Mouse (Mus musculus): ENCODE measurements around the gene Tssk6. TPM values are rescaled to one million over a fixed set of nuclear protein-coding genes. Genes with fewer than 3 reads are reported as not detected.
A peak's percentile ranks its signal among the peaks of the same experiment; 100 is the strongest.
"Not testable (repeated sequence)": the region's sequence is repeated elsewhere in the genome, so short reads cannot be mapped to it uniquely, and the experiment has no call there.

Gene Tssk6
- total RNA-seq, 2 experiments from 2014 or later = 0.25 to 0.48 TPM

DNA sequence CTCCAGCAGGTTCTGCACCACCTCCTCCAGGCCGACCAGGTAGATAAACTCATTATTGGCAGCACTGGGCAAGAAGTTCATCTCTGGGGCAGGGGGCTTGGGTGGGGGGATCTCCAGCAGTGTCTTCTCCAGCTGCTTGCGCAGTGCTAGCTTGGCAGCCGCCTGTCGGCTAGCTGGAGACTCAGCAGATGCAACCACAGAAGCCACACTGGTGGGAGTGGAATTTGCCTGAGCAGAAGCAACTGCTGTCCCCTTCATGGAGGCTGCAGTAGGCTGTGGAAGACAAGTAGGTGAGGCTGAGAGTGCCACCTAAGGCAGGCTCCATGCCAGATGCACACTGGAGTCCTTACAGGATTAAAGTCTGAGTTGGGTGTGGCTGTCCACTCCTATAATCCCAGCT, 12.5 kb downstream of the Tssk6 start:
- DNase-seq (ENCODE audit: low spot score in 2 of 2) = no peak

GRCm38 (mm10) chr8:69915748-69916147, 13.8 kb downstream of the Tssk6 start:
- peak in 1 of 2 experiments; percentile 45 for DNase-seq (ENCODE audit: low spot score in 2 of 2)

GRCm38 (mm10) chr8:69918506-69918905, 16.5 kb downstream of the Tssk6 start:
- no peak for DNase-seq (ENCODE audit: low spot score in 2 of 2)

GRCm38 (mm10) chr8:69919010-69919409, 17.0 kb downstream of the Tssk6 start:
- peak; percentile 71 to 87 for DNase-seq (ENCODE audit: low spot score in 2 of 2)

DNA sequence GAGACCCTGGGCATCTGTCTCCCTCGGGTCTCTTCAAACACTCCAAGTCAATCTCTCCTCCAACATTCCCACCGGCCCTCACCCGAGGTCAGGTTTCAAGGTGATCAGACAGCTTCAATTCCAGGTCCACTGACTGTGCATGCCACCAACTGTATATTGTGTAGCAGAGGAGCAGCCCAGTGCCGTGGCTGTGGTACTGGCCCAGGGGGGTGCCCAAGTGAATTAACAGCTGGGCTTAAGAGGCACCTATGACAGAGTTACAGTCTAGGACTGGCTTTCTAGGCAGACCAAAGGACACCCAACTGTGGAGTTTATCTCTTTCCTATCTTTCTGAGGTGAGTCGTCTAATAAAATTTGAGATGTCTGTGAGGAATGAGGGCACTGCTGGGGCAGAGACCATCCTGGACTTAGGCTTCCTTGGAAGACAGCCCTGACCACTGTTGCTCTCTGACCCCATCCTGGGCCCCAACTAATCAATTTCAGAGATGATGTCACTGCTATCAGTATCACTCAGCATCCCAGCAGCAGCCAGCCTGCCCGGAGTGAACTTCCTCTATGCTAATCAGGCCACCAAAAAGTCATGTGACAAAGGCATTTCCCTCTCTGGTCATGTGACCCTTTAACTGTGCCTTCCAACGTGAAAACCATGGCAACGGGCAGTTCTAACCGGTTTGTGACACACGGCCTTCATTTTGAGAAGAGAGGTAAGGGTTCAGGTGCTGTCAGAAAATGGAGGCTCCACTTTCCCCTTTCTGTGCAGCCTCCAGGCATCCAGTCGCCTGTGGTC, 18.1 kb downstream of the Tssk6 start:
- peak in 1 of 2 experiments; percentile 35 for DNase-seq (ENCODE audit: low spot score in 2 of 2)

GRCm38 (mm10) chr8:69921141-69921540, 19.2 kb downstream of the Tssk6 start:
- no peak for DNase-seq (ENCODE audit: low spot score in 2 of 2)

GRCm38 (mm10) chr8:69923986-69924385, 22.0 kb downstream of the Tssk6 start:
- DNase-seq (ENCODE audit: low spot score in 2 of 2) = no peak

DNA sequence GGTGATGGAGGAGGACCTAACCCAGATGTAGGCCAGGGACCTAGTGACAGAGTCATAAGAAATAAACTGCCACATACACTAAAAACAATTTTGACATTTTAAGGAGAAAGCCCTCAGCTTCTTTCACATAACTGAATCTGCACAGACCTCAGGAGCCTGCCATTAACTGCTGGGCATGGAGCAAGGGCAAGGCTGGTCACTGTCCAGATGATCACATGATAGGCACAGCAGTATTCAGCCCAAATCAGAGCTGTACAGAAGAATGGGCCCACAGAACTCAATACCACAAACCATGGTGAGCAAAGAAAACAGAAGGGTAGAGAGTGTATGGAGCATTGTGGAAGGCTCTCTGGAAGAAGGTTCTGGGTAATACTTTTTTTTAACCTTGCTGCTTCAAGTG, 24.9 kb downstream of the Tssk6 start:
- no peak for DNase-seq (ENCODE audit: low spot score in 2 of 2)

GRCm38 (mm10) chr8:69933811-69934210, 31.8 kb downstream of the Tssk6 start:
- DNase-seq (ENCODE audit: low spot score in 2 of 2) = no peak

GRCm38 (mm10) chr8:69934582-69934981, 32.6 kb downstream of the Tssk6 start:
- no peak for DNase-seq (ENCODE audit: low spot score in 2 of 2)

DNA sequence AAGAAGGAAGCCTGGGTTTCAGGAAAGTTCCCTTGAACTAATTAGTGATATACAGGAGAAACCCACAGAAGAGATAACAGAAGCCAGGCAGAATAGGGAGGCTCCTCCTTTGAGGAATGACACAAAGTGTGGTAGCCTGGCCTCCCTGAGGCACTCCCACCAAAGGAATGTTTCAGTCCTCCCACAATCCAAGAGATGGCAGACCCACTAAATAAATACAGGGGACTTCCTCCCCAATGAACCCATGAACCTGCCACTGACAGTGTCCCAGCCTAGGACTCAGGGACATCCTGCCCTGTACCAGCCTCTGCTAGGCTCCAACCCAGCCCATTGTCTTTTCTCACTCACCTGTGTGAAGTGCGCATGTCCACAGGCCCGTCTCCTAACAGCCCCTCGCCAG, 33.4 kb downstream of the Tssk6 start:
- no peak for DNase-seq (ENCODE audit: low spot score in 2 of 2)

- DNase-seq (ENCODE audit: low spot score in 2 of 2) = no peak
Observed at GRCm38 (mm10) chr8:69936050-69936794, 34.2 kb downstream of the Tssk6 start.

DNA sequence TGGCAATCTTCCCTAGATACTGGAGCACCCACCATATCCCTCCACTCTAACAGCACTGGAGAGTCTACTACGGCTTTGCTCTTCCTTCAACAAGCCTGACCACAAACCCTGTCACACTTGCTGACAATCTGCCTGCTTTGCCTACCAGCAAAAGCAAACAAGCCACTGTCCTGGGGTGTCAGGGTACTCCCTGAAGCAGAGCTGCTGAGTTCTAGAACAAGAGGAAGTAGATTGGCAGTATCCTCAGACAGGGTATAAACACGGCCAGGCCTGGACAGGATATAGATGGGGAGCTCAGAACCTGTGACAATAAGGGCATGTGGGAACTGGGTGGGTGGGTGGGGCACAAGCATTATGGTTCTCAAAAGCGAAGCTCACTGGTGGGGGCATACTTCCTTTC, 35.5 kb downstream of the Tssk6 start:
- no peak for DNase-seq (ENCODE audit: low spot score in 2 of 2)

- no peak for DNase-seq (ENCODE audit: low spot score in 2 of 2)
Observed at GRCm38 (mm10) chr8:69938245-69938982, 36.4 kb downstream of the Tssk6 start.

- DNase-seq (ENCODE audit: low spot score in 2 of 2) = no peak
Observed at GRCm38 (mm10) chr8:69939633-69940032, 37.6 kb downstream of the Tssk6 start.

GRCm38 (mm10) chr8:69940386-69940785, 38.4 kb downstream of the Tssk6 start:
- no peak for DNase-seq (ENCODE audit: low spot score in 2 of 2)

GRCm38 (mm10) chr8:69942495-69942894, 40.5 kb downstream of the Tssk6 start:
- not testable (repeated sequence) for DNase-seq (ENCODE audit: low spot score in 2 of 2)

DNA sequence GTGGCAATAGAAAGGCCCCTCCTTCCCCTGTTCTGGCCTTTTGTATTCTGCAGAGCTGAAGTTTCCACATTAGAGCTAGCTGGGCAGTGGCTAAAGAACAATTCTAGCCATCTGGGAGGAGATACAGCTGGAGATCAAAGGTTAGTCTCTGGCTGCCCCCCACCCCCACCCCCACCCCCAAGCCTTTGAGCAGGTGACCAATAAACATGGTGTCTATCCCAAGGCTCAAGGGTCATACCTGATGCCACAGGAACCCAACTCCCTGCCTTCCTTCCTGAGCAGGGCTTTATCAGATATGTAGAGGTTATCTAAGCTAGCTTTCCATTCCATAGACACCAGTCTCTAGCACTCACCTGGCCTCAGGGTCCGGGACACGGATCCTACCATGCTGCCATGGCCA, 48.3 kb downstream of the Tssk6 start:
- DNase-seq (ENCODE audit: low spot score in 2 of 2) = no peak
